Mouse (Mus musculus): ENCODE measurements around the gene Cyb561d1. TPM values are rescaled to one million over a fixed set of nuclear protein-coding genes. Genes with fewer than 3 reads are reported as not detected.

Cyb561d1 gene
- polyA plus RNA-seq, 1 experiment from 2014 or later, result 5.6 TPM

DNA sequence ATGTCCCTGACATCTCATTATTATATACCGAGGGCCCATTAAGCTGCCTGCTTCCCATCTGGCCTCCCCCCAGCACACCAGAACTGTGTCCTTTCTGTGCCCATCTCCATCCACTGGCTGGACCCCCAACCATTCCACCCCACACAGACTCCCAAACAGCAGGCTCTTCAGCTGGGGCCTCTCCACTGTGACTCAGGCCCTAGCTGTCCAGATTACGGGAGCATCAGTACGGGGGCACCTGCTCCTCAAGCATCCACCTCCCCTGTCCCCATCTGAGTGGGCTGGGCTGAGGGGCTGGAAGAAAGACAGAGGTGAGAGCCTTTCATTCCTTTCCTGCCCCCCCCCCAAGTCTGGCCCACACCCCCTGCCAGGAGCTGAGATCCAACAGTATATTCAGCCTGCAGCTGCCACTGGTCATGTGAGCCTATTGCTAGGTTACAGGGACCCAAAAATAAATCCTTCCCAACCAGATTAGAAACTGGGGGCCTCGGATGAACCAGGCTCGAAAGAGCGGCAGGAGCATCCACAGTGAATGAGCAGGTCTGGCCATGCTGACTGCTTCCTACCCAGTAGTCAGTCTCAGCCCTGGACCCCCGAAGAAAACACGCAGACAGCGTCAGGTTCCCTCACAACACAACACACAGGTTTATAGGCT is 42.5 kb downstream of the Cyb561d1 start:
- no peaks in the 10 kb centered on the region for H3K27me3 ChIP-seq
- H3K4me2 ChIP-seq (replicated peaks), result no peak overlapping the region
- peaks cover 19% of the 10 kb centered on the region for H3K4me1 ChIP-seq (replicated peaks)
- H3K27ac ChIP-seq, result peak overlapping the region; percentile 80
- H3K9me3 ChIP-seq, result no peaks in the 10 kb centered on the region
- no peak overlapping the region for H3K4me3 ChIP-seq (replicated peaks)
- 0 out of 2 replicates have a peak overlapping the region, but pooled peaks have one; percentile 30 for H3K9ac ChIP-seq (replicated peaks)
- 40% methylated on average over 9 of the region's 9 CpGs for WGBS
- H3K36me3 ChIP-seq, result no peaks in the 10 kb centered on the region
- ATAC-seq, result peak; percentile 67

DNA sequence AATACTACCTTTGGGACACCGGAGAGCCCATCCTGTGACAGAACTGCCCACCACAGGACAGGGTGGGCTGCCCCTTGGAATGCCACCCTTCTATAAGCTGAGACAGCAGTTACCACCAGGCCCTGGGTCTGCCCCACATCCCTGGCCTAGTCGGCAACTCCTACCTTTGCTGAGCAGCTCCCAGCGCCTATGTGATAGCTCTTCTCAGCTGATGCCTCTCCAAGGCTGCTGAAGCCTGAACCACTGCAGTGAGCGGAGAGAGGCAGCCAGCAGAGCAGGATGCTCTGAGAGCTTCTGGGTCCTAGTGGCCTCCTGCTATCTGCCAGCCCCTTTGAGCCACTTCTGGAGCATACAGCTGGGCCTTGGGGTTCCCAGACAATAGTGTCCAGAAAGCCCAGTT is 46.4 kb downstream of the Cyb561d1 start, which contains the start of gene Gpr61:
Gene Gpr61, minus strand, starts transcription at position 227 of the 400 bp plus-strand sequence.
- peak within 1 kb of the TSS; percentile 57; the same call in 1 of the 2 replicates for H3K9ac ChIP-seq (replicated peaks)
- peak within 1 kb of the TSS; percentile 25 for H3K4me3 ChIP-seq (replicated peaks)
- no peaks in the 10 kb centered on the region for H3K9me3 ChIP-seq
- H3K4me2 ChIP-seq (replicated peaks), result peak within 1 kb of the TSS; percentile 33
- no peaks in the 10 kb centered on the region for H3K36me3 ChIP-seq
- H3K27ac ChIP-seq, result no peak within 1 kb of the TSS
- ATAC-seq, result peak; percentile 34; the same call in 1 of the 2 replicates
- no peaks in the 10 kb centered on the region for H3K27me3 ChIP-seq
- WGBS, result 42% methylated on average over 4 of the region's 4 CpGs
- peaks cover 19% of the 10 kb centered on the region for H3K4me1 ChIP-seq (replicated peaks)

DNA sequence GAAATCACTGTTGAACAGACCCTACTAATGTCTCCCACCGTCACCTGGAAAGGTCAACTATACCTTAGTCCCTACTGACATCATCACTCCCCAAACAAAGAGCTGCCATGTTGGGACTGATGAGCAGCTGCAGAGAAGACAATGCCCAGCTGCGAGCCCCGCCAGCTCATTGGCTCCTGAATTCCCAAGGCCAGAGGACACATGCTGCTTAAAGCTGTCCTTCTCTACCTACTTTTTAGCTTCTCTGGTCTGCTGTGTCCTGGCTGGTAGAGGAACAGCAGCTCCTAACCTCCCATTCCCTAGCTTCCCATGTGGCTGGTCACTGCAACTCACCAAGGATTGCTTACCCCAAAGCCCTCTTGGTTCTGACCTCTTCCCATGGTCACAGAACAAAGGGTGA is 48.7 kb downstream of the Cyb561d1 start:
- no peaks in the 10 kb centered on the region for H3K9me3 ChIP-seq
- peaks cover 3% of the 10 kb centered on the region for H3K4me1 ChIP-seq (replicated peaks)
- WGBS, result 85% methylated on average over 3 of the region's 3 CpGs
- no peak overlapping the region for H3K9ac ChIP-seq (replicated peaks)
- H3K4me2 ChIP-seq (replicated peaks), result no peak overlapping the region
- H3K4me3 ChIP-seq (replicated peaks), result no peak overlapping the region
- H3K27ac ChIP-seq, result no peak overlapping the region
- H3K27me3 ChIP-seq, result no peaks in the 10 kb centered on the region
- H3K36me3 ChIP-seq, result no peaks in the 10 kb centered on the region
- ATAC-seq, result no peak

DNA sequence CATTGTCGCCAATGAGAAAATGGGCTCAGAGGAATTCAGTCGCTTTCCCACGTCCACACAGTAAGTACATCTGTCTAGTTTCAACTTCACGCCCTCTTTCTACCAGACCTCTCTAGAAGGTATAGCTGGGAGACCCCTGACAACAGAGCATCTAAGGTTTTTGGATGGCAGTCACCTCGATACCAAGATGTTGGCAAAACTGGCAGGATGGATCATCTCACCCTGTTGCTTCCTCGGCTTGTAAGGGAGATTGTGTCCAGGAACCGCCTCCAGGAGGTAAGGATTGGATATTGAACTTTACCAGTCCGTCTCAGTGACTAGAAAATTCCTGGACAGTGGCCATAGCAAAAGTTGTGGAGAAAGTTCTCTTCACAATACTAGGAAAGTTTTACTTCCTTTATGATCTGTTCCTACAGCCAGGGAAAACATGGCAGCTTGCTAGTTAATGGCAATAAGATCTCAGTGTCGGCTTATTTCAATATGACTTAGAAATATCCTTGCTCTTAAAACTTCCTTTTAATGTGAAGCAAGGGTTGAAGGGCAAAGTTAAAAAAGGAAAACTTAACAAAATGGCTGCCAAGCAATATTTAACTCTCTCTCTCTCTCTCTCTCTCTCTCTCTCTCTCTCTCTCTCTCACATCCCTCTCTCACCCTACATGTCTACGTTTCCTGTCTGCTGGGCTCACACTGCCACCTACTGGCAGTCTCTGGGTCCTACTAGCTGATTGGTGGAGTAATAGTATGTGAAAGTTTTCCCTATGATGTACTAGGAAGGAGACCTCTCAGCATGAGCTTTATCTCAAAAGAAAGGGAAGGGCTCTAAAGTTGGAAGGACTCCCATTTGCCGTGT is 53.4 kb downstream of the Cyb561d1 start:
- 66% methylated on average over 11 of the region's 11 CpGs for WGBS
- peak; percentile 47 for ATAC-seq
- H3K9me3 ChIP-seq, result no peaks in the 10 kb centered on the region
- no peak overlapping the region; the same call in 1 of the 2 replicates for H3K27ac ChIP-seq
- H3K27me3 ChIP-seq, result no peaks in the 10 kb centered on the region
- no peak overlapping the region for H3K9ac ChIP-seq (replicated peaks)
- H3K4me2 ChIP-seq (replicated peaks), result no peak overlapping the region
- no peak overlapping the region for H3K4me3 ChIP-seq (replicated peaks)
- no peaks in the 10 kb centered on the region for H3K36me3 ChIP-seq
- H3K4me1 ChIP-seq (replicated peaks), result peaks cover 33% of the 10 kb centered on the region

DNA sequence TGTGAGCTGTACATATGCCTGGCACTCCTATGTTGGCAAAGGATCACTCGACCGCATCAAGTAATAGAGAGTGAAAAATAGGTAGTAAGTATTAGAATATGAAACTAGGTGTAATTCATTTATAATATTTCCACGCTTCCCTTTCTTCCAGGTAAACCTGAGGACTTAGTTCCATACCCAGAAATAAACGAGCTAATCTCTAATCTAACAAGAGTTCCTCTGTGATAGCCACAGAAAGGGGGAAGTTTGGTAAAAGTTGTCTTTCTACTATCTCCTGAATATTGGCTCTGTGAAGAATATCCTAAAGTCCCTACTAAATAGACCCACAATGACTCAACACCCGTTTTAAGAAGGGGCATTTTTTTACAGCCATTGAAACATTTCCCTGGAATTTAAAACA is 54.3 kb downstream of the Cyb561d1 start:
- no peak for ATAC-seq
- Histone ChIP-seq H3K9me3 (no peaks in the 10 kb centered on the region), H3K4me3 (replicated peaks) (peak overlapping the region; percentile 83), H3K9ac (replicated peaks) (peak overlapping the region; percentile 91), H3K4me1 (replicated peaks) (peaks cover 33% of the 10 kb centered on the region), H3K36me3 (no peaks in the 10 kb centered on the region), H3K4me2 (replicated peaks) (peak overlapping the region; percentile 74), H3K27ac (peak overlapping the region; percentile 94; the same call in 1 of the 2 replicates), H3K27me3 (no peaks in the 10 kb centered on the region)
- 58% methylated on average over 5 of the region's 5 CpGs for WGBS

Other genes with a start within 250 kb of the Cyb561d1 start
- gene Gstm3, start 231.9 kb downstream of the Cyb561d1 start, polyA plus RNA-seq (2015; fragmentation: Nextera tagmentation; extraction: Ambion mirVana), result 0.26 TPM in 1 of 2 replicates, not detected in the other
- 6.0 and 6.2 TPM in 2 replicates for gene Gstm2, start 214.8 kb downstream of the Cyb561d1 start, polyA plus RNA-seq (2015; fragmentation: Nextera tagmentation; extraction: Ambion mirVana)
- gene Gstm1, start 183.2 kb downstream of the Cyb561d1 start, polyA plus RNA-seq (2015; fragmentation: Nextera tagmentation; extraction: Ambion mirVana), result 28.7 and 36.2 TPM in 2 replicates
- 13.8 and 14.2 TPM in 2 replicates for gene Gstm4, start 156.3 kb downstream of the Cyb561d1 start, polyA plus RNA-seq (2015; fragmentation: Nextera tagmentation; extraction: Ambion mirVana)
- 53.6 and 54.5 TPM in 2 replicates for gene Ampd2, start 114.6 kb downstream of the Cyb561d1 start, polyA plus RNA-seq (2015; fragmentation: Nextera tagmentation; extraction: Ambion mirVana)
- gene Gnat2, start 108.4 kb downstream of the Cyb561d1 start, polyA plus RNA-seq (2015; fragmentation: Nextera tagmentation; extraction: Ambion mirVana), result 0.43 and 0.48 TPM in 2 replicates
- gene Gnai3, start 55.1 kb downstream of the Cyb561d1 start, polyA plus RNA-seq (2015; fragmentation: Nextera tagmentation; extraction: Ambion mirVana), result 148 and 152 TPM in 2 replicates
- gene Gpr61, start 46.3 kb downstream of the Cyb561d1 start, polyA plus RNA-seq (2015; fragmentation: Nextera tagmentation; extraction: Ambion mirVana), result 2.0 and 2.1 TPM in 2 replicates
- gene Amigo1, start 14.9 kb downstream of the Cyb561d1 start, polyA plus RNA-seq (2015; fragmentation: Nextera tagmentation; extraction: Ambion mirVana), result 9.9 and 11.0 TPM in 2 replicates
- 27.8 and 28.8 TPM in 2 replicates for gene Atxn7l2, start 9.7 kb upstream of the Cyb561d1 start, polyA plus RNA-seq (2015; fragmentation: Nextera tagmentation; extraction: Ambion mirVana)
- 0.92 and 0.95 TPM in 2 replicates for gene Sypl2, start 25.4 kb upstream of the Cyb561d1 start, polyA plus RNA-seq (2015; fragmentation: Nextera tagmentation; extraction: Ambion mirVana)
- 242 and 257 TPM in 2 replicates for gene Psma5, start 55.7 kb upstream of the Cyb561d1 start, polyA plus RNA-seq (2015; fragmentation: Nextera tagmentation; extraction: Ambion mirVana)
- 14.9 and 18.3 TPM in 2 replicates for gene Sort1, start 82.9 kb upstream of the Cyb561d1 start, polyA plus RNA-seq (2015; fragmentation: Nextera tagmentation; extraction: Ambion mirVana)
- gene Mybphl, start 163.7 kb upstream of the Cyb561d1 start, polyA plus RNA-seq (2015; fragmentation: Nextera tagmentation; extraction: Ambion mirVana), result not detected in 2 replicates
- gene Psrc1, start 182.6 kb upstream of the Cyb561d1 start, polyA plus RNA-seq (2015; fragmentation: Nextera tagmentation; extraction: Ambion mirVana), result 23.7 and 25.4 TPM in 2 replicates
- gene Celsr2, start 214.3 kb upstream of the Cyb561d1 start, polyA plus RNA-seq (2015; fragmentation: Nextera tagmentation; extraction: Ambion mirVana), result 56.5 and 65.5 TPM in 2 replicates
- gene Sars, start 244.0 kb upstream of the Cyb561d1 start, polyA plus RNA-seq (2015; fragmentation: Nextera tagmentation; extraction: Ambion mirVana), result 208 and 216 TPM in 2 replicates